Mouse (Mus musculus): Measurements from ENCODE around the gene Camta1. TPM values are rescaled to one million over a fixed set of nuclear protein-coding genes. Genes with fewer than 3 reads are reported as not detected.

The Camta1 gene
- polyA plus RNA-seq, 2 experiments = 7.3 to 32.8 TPM

GRCm38 (mm10) chr4:151138586-151138985 is 723.1 kb downstream of the Camta1 start:
- WGBS (ENCODE audit: insufficient replicate concordance) = 17% methylated on average over 2 of the region's 2 CpGs
- H3K36me3 ChIP-seq (replicated peaks; ENCODE audit: control insufficient read depth, insufficient read depth, low read depth) = no peaks in the 10 kb centered on the region
- H3K4me1 ChIP-seq (replicated peaks; ENCODE audit: control insufficient read depth in 2 of 2, insufficient read depth in 2 of 2, low read length in 1 of 2) = no peaks in the 10 kb centered on the region
- H3K4me2 ChIP-seq (ENCODE audit: low read depth) = no peak overlapping the region
- DNase-seq (ENCODE audit: low read depth in 3 of 3, low spot score in 3 of 3) = no peak
- H3K27ac ChIP-seq = no peak overlapping the region
- TF ChIP-seq CTCF (IDR thresholded peaks at IDR 0.05; ENCODE audit: low read depth) = no peak
- TF ChIP-seq EP300 (IDR thresholded peaks at IDR 0.05; ENCODE audit: low read depth) = no peak
- no peak overlapping the region for H3K9ac ChIP-seq (replicated peaks)
- no peak overlapping the region for H3K4me3 ChIP-seq (ENCODE audit: insufficient read depth in 1 of 2, low read depth in 2 of 2, low read length in 2 of 2)
- H3K27me3 ChIP-seq (ENCODE audit: control insufficient read depth, insufficient read depth, low read length) = peaks cover 8% of the 10 kb centered on the region
- no peaks in the 10 kb centered on the region for H3K9me3 ChIP-seq (ENCODE audit: control insufficient read depth, low read length)
- ATAC-seq (ENCODE audit: insufficient read depth) = no peak

- H3K27me3 ChIP-seq (ENCODE audit: control insufficient read depth, insufficient read depth, low read length) = peaks cover 8% of the 10 kb centered on the region
- H3K27ac ChIP-seq = no peak overlapping the region
- no peak overlapping the region for H3K4me3 ChIP-seq (ENCODE audit: insufficient read depth in 1 of 2, low read depth in 2 of 2, low read length in 2 of 2)
- no peak for DNase-seq (ENCODE audit: low read depth in 3 of 3, low spot score in 3 of 3)
- no peaks in the 10 kb centered on the region for H3K9me3 ChIP-seq (ENCODE audit: control insufficient read depth, low read length)
- H3K9ac ChIP-seq (replicated peaks) = no peak overlapping the region
- WGBS (ENCODE audit: insufficient replicate concordance) = 17% methylated on average over 10 of the region's 10 CpGs
- H3K4me1 ChIP-seq (replicated peaks; ENCODE audit: control insufficient read depth in 2 of 2, insufficient read depth in 2 of 2, low read length in 1 of 2) = no peaks in the 10 kb centered on the region
- TF ChIP-seq CTCF (IDR thresholded peaks at IDR 0.05; ENCODE audit: low read depth) = no peak
- no peak for TF ChIP-seq EP300 (IDR thresholded peaks at IDR 0.05; ENCODE audit: low read depth)
- H3K4me2 ChIP-seq (ENCODE audit: low read depth) = no peak overlapping the region
- ATAC-seq (ENCODE audit: insufficient read depth) = no peak
- no peaks in the 10 kb centered on the region for H3K36me3 ChIP-seq (replicated peaks; ENCODE audit: control insufficient read depth, insufficient read depth, low read depth)
Observed at GRCm38 (mm10) chr4:151138135-151138534, 723.5 kb downstream of the Camta1 start.

GRCm38 (mm10) chr4:151137701-151138100 is 724.0 kb downstream of the Camta1 start:
- H3K9ac ChIP-seq (replicated peaks) = no peak overlapping the region
- H3K27me3 ChIP-seq (ENCODE audit: control insufficient read depth, insufficient read depth, low read length) = peaks cover 8% of the 10 kb centered on the region
- H3K27ac ChIP-seq = no peak overlapping the region
- 52% methylated on average over 5 of the region's 5 CpGs for WGBS (ENCODE audit: insufficient replicate concordance)
- H3K4me1 ChIP-seq (replicated peaks; ENCODE audit: control insufficient read depth in 2 of 2, insufficient read depth in 2 of 2, low read length in 1 of 2) = no peaks in the 10 kb centered on the region
- no peaks in the 10 kb centered on the region for H3K36me3 ChIP-seq (replicated peaks; ENCODE audit: control insufficient read depth, insufficient read depth, low read depth)
- no peak overlapping the region for H3K4me2 ChIP-seq (ENCODE audit: low read depth)
- H3K9me3 ChIP-seq (ENCODE audit: control insufficient read depth, low read length) = no peaks in the 10 kb centered on the region
- DNase-seq (ENCODE audit: low read depth in 3 of 3, low spot score in 3 of 3) (no peak), ATAC-seq (ENCODE audit: insufficient read depth) (no peak)
- H3K4me3 ChIP-seq (ENCODE audit: insufficient read depth in 1 of 2, low read depth in 2 of 2, low read length in 2 of 2) = no peak overlapping the region
- TF ChIP-seq EP300 (IDR thresholded peaks at IDR 0.05; ENCODE audit: low read depth) = no peak
- TF ChIP-seq CTCF (IDR thresholded peaks at IDR 0.05; ENCODE audit: low read depth) = no peak

DNA sequence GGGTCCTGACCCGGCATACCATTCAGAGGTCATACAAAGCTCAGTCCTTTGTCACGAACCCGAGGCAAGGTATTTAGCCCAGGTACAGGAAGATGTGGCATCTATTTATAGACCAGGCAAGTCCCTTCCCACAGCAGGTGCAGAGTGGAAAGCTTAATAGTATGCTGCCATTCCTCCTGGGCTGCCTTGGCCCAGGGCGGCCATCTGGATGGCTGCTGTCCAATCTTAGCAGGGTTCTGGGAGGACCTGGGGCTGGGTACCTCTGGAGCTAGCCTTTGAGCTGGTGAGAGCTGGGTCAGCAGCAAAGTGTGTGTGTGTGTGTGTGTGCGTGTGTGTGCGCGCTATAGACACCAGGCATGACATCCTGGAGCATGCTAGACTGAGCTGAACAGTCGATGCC is 726.2 kb downstream of the Camta1 start:
- no peak overlapping the region for H3K4me2 ChIP-seq (ENCODE audit: low read depth)
- DNase-seq (ENCODE audit: low read depth in 3 of 3, low spot score in 3 of 3) = no peak
- no peak overlapping the region for H3K27ac ChIP-seq
- WGBS (ENCODE audit: insufficient replicate concordance) = 68% methylated on average over 8 of the region's 8 CpGs
- H3K4me3 ChIP-seq (ENCODE audit: insufficient read depth in 1 of 2, low read depth in 2 of 2, low read length in 2 of 2) = no peak overlapping the region
- no peaks in the 10 kb centered on the region for H3K4me1 ChIP-seq (replicated peaks; ENCODE audit: control insufficient read depth in 2 of 2, insufficient read depth in 2 of 2, low read length in 1 of 2)
- no peak for ATAC-seq (ENCODE audit: insufficient read depth)
- H3K9me3 ChIP-seq (ENCODE audit: control insufficient read depth, low read length) = no peaks in the 10 kb centered on the region
- H3K27me3 ChIP-seq (ENCODE audit: control insufficient read depth, insufficient read depth, low read length) = peaks cover 8% of the 10 kb centered on the region
- no peak overlapping the region for H3K9ac ChIP-seq (replicated peaks)
- no peaks in the 10 kb centered on the region for H3K36me3 ChIP-seq (replicated peaks; ENCODE audit: control insufficient read depth, insufficient read depth, low read depth)
- TF ChIP-seq EP300 (IDR thresholded peaks at IDR 0.05; ENCODE audit: low read depth) (no peak), CTCF (IDR thresholded peaks at IDR 0.05; ENCODE audit: low read depth) (no peak)

DNA sequence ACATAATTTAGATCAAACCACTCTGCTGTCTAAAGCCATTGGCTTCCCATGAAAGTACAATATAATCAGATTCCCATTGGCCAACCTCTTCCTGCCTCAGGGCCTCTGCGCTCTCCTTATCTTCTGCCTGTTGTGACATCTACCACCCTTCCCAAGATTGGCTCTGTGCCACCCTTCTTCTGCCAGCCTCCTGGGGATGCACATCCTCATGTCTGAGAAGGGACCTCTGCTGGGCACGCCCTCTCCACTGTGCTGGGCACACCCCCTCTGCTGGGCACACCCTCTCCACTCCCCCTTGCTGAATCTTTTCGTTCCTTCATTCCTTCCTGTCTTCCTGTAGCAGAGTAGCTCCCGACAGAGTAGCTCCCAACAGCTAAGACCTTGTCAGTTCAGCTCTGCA is 727.9 kb downstream of the Camta1 start:
- ATAC-seq (ENCODE audit: insufficient read depth) = no peak
- no peak for TF ChIP-seq CTCF (IDR thresholded peaks at IDR 0.05; ENCODE audit: low read depth)
- no peak for TF ChIP-seq EP300 (IDR thresholded peaks at IDR 0.05; ENCODE audit: low read depth)

More for the DNA sequence above, 727.9 kb downstream of the Camta1 start:
- no peak overlapping the region for H3K9ac ChIP-seq (replicated peaks)
- H3K9me3 ChIP-seq (ENCODE audit: control insufficient read depth, low read length) = no peaks in the 10 kb centered on the region
- no peak overlapping the region for H3K4me3 ChIP-seq (ENCODE audit: insufficient read depth in 1 of 2, low read depth in 2 of 2, low read length in 2 of 2)
- no peak for DNase-seq (ENCODE audit: low read depth in 3 of 3, low spot score in 3 of 3)
- no peaks in the 10 kb centered on the region for H3K4me1 ChIP-seq (replicated peaks; ENCODE audit: control insufficient read depth in 2 of 2, insufficient read depth in 2 of 2, low read length in 1 of 2)
- no peak overlapping the region for H3K27ac ChIP-seq
- no peak overlapping the region for H3K4me2 ChIP-seq (ENCODE audit: low read depth)
- no peaks in the 10 kb centered on the region for H3K36me3 ChIP-seq (replicated peaks; ENCODE audit: control insufficient read depth, insufficient read depth, low read depth)
- peaks cover 6% of the 10 kb centered on the region for H3K27me3 ChIP-seq (ENCODE audit: control insufficient read depth, insufficient read depth, low read length)
- WGBS (ENCODE audit: insufficient replicate concordance) = 35% methylated on average over 4 of the region's 4 CpGs
